Mouse (Mus musculus) small intestine, adult 2 months (tissue): ENCODE measurements around the gene Gm49673.
"Not testable (repeated sequence)": the region's sequence is repeated elsewhere in the genome, so short reads cannot be mapped to it uniquely, and the experiment has no call there.

Experiments used
- CTCF ChIP-seq: fragments of 200-500 bp; IDR thresholded peaks from 2 replicates; pipeline ENCODE4 v1.5.1; 2012; ENCODE audit warnings: low read depth, mild to moderate bottlenecking, control low read depth, inconsistent platforms, low read length, moderate library complexity, mixed read lengths; ENCODE audit not compliant: insufficient replicate concordance, insufficient read length; ENCODE audit errors: extremely low read depth
- POLR2A ChIP-seq: fragments of 200-500 bp; IDR thresholded peaks from 2 replicates; pipeline ENCODE4 v1.6.1; 2012; ENCODE audit warnings: low read depth, mild to moderate bottlenecking, control low read depth, inconsistent platforms, low read length, moderate library complexity

GRCm38 (mm10) chr17:8155010-8155409 is 7.4 kb upstream of the Gm49673 start:
- TF ChIP-seq POLR2A, CTCF: not testable (repeated sequence)
